Mouse (Mus musculus) cerebellum, adult 11 months (tissue): Measurements from ENCODE around the gene Olfr1505.

ENCODE experiments used
- DNase-seq: peaks from one replicate; pipeline ENCODE4 v3.0.0; 2022

The Olfr1505 gene

DNA sequence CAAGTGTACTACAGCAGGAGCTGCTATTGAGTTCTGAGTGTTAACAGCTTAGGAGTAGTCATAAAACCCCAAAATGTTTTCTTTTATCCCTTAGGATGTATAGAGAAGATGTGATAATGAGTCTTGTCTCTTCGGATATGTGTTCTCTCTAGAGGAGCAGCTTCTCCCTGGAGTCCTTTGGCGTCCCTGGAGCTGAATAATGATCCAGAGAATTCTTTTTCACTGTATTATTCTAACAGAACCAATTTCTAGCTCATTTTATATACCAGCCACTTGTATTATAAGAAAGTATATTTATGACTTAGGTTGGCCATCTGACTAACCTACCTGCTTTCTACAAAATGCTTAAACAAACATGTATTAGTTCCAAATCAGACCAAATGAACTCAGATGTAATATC lies at the start of gene Olfr1505:
Gene Olfr1505, plus strand, starts transcription at position 301 of the 400 bp plus-strand sequence.
- DNase-seq = no peak

DNA sequence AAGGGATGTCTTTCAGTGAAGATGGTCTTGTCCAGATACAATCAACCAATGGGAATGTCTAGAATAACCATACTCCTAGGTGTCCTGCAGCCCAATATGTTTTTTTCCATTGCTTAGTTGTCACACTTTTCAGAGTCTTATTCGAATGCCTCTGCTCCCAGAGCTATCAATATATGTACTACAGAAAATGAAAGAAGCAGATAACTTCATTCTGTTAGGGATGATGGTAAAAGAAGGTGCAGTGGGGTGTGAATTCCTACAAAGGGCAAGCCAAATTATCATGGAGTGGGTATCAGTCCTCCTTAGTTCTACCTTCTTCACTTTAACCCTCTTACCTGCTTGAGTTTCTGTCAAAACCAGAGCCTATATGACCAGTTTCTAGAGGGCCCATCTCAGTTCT lies 15.5 kb upstream of the Olfr1505 start, which contains the start of gene Olfr1504:
Gene Olfr1504, minus strand, starts transcription at position 101 of the 400 bp plus-strand sequence.
- no peak for DNase-seq
